Mouse (Mus musculus) erythroblast, adult 5-6 weeks (primary cell): Measurements from ENCODE around the gene Mnd1. TPM values are rescaled to one million over a fixed set of nuclear protein-coding genes. Genes with fewer than 3 reads are reported as not detected.

Experiments
- ATAC-seq: replicated peaks from 2 replicates; pipeline ENCODE4 v1.8.0; 2016; ENCODE audit warnings: moderate number of reproducible peaks, mild to moderate bottlenecking, moderate TSS enrichment, inconsistent platforms; ENCODE audit not compliant: poor library complexity, low FRiP score, severe bottlenecking
- total RNA-seq, 2 experiments: library from RNA; stranded (forward) in 1 of 2; stranded (reverse) in 1 of 2; fragments of 150-400 nt in 1 of 2; fragments of 200-764, 138-1000 nt in 1 of 2; gene quantifications; 2 replicates each; pipeline versions ENCODE4 v1.2.3 to v1.2.4; 2015 to 2017; ENCODE audit warnings: low replicate concordance in 2 of 2

Gene Mnd1
- total RNA-seq, 2 experiments from 2014 or later = 3.7 TPM; not detected in 1

GRCm38 (mm10) chr3:84108614-84109013, 47.0 kb downstream of the Mnd1 start:
- no peak for ATAC-seq

DNA sequence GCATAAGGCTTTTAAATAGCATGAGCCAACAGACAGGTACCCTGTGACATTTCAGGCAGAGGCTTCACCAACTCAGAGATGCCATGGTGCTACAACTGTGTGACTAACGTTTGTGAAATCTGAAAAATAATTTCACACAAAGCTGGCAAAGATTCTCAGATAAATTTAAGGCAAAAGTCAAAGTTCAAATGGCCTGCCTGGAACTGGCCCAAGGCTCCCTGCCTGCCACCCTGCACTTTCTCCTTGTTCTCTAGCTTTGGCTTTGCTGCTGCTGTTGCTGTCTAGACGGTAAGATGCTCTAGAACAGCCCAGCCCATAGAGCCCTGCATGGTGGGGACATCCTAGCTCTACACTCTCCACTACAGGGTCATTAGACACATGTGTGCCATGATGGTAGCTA, 49.5 kb downstream of the Mnd1 start:
- ATAC-seq = no peak

DNA sequence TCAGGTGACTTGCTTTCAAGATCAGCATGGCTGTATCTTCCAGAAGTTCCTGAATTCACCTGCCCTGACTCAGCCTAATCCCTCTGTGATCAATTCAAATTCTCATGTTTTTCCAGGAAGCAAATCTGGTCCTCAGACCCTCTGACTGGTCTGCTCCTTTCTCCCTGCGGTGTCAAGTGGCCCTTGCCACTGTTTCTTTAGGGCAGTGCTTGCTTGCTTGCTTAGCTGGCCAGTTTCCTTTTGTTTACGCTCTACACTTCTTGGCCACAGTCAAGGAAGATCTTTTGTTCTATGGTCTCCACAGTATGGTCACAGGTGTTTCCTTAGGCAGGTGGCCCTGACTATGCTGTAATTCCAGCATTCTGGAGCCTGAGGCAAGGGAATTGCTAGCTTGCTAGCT, 52.0 kb downstream of the Mnd1 start:
- ATAC-seq = no peak

- no peak for ATAC-seq
Measured at GRCm38 (mm10) chr3:84092875-84093274, 62.7 kb downstream of the Mnd1 start.

DNA sequence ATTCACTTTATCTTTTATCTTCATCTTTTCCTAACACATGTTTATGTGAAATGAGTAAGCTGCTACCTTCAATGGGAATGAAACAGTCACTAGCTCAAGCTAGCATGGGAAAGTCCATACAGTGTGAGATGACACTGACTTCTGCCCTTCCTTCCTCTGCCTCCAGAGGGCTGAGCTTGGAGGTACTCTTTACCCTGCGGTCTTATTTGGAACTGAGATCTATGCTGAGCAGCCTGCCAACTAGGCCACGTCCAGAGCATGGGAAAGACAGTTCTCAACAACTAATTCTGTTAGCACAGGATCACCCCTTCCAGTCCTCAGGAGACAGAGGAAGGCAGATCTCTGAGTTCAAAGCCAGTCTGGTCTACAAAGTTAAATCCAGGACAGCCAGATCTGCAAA, 64.6 kb downstream of the Mnd1 start:
- ATAC-seq = peak; percentile 69

- no peak for ATAC-seq
Measured at GRCm38 (mm10) chr3:84086921-84087320, 68.7 kb downstream of the Mnd1 start.

DNA sequence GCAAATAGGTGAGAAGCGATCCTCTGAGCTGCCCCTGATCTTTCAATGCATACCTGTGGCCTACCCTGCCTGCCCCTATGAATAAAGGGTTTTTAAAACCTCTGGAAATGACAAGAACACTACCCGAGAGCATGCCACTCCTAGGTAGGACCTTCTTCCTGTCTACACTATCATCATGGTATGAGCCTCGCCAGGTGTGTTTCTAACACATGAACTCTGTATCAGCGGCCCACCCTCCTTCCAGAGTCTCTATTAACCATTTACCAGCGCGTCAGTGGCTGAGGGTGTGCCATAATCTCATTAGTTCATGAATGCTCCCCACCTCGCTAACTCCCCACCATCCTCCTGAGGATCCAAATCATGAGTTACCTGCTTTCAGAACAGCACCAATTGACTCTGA, 69.2 kb downstream of the Mnd1 start:
- no peak for ATAC-seq

GRCm38 (mm10) chr3:84085429-84085828, 70.2 kb downstream of the Mnd1 start:
- ATAC-seq = no peak

DNA sequence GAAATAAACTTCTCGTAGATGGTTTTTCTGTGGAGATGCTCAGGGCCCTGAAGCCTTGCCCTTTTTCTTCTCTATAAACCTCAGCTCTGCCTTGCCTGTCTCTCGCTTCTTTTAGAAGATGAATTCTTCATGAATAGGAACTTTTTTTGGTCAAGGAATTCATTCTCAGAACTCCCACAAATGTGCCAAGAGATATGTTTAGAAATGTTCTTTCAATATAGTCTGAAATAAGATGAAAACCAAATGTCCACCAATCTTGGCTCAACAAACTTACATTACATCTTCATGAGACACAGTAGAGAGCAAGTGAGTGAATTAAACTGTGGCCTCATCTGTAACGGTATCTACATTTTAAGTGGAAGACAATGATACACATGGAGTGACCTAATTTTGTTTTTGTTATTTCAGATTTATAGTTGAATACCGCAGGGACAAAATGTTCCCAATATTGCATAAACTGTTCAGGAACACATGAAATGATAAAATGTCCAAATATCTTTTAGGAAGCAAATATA, 74.3 kb downstream of the Mnd1 start:
- ATAC-seq = no peak

- ATAC-seq = no peak
Measured at GRCm38 (mm10) chr3:84080074-84080473, 75.5 kb downstream of the Mnd1 start.

DNA sequence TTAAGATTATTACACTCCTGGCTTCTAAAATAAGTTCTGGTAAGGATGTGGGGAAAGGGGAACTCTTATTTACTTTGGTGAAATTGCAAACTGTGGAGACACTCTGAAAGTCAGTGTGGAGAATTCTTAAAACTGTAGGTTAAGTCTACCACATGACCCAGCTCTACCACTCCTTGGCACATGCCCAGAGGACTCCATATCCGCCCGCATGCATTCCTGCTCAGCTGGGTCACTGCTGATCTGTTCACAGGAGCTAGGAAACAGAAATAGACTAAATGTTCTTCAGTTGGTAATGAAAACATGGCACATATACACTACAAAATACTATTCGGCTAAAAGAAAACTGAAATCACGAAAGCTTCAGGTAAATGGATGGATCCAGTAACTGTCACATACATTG, 78.1 kb downstream of the Mnd1 start:
- no peak for ATAC-seq

GRCm38 (mm10) chr3:84076543-84077332, 78.8 kb downstream of the Mnd1 start:
- ATAC-seq = no peak

- no peak for ATAC-seq
Measured at GRCm38 (mm10) chr3:84075516-84075915, 80.1 kb downstream of the Mnd1 start.

- no peak for ATAC-seq
Measured at GRCm38 (mm10) chr3:84074777-84075176, 80.8 kb downstream of the Mnd1 start.

GRCm38 (mm10) chr3:84071641-84072040, 83.9 kb downstream of the Mnd1 start:
- no peak for ATAC-seq

DNA sequence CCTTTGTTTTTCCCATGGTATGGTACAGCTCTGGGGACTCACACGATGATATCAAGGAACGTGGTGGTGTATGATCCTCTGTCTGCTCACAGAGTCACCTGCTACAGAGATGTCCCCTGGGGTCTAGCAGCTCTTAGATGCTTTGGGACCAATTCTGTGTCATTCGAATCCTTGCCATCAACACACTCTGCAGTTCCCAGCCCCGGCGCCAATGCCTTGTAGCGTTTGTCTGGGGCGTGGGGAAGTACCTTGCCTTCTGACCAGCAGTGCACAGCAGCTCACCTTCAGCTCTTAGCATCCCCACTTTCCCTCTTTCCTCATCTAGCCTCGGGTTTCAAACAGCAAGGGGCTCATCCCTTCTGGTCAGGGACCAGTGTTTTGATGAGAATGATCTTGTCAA, 84.8 kb downstream of the Mnd1 start:
- no peak for ATAC-seq

GRCm38 (mm10) chr3:84068831-84069709, 86.5 kb downstream of the Mnd1 start:
- no peak for ATAC-seq

- ATAC-seq = no peak
Measured at GRCm38 (mm10) chr3:84065825-84066224, 89.8 kb downstream of the Mnd1 start.

DNA sequence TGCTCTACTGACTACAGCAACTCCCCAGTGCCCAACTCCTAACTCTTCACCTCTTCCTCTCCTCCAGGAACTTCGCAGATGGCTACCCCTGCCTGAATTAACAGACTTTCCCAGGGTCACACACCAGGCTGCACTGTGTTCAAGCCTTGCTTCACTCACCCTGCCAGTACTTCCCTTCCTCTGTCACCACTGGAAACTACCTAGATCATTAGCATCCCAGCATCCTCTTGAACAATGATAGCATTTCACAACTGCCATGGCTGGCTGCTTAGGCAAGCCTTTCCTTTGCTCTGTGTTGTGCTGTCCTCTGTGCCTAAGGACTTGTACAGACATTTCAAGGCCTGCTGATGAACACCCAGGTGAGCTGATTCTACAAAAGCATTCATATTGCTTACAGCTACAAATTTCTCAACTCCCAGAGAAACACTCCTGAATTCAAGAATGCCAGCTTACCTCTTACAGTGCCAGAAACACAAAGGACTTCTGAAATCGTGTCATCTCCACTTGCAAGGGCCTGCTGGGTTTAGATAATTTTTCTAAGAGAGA, 92.1 kb downstream of the Mnd1 start:
- no peak for ATAC-seq
